8 mouse cellular contexts compared by ENCODE assay signal in genomic region chr1:86045848-86046805, GRCm38 (mm10). TPM values are rescaled to one million over a fixed set of nuclear protein-coding genes. Genes with fewer than 3 reads are reported as not detected.
DNase-seq lines count a peak whose midpoint lies in the region; ATAC-seq lines count a peak whose summit lies in the region.

Gene 2810459M11Rik, plus strand, starts transcription at chr1:86045863.

- no peaks in the 10 kb centered on the region for H3K36me3 ChIP-seq in kidney, embryonic 14.5 days (ENCODE audit: control insufficient read depth, insufficient read depth, low read length)
- no peaks in the 10 kb centered on the region for H3K36me3 ChIP-seq in forebrain, embryonic 13.5 days (ENCODE audit: poor library complexity, severe bottlenecking)
- no peaks in the 10 kb centered on the region for H3K36me3 ChIP-seq in intestine, embryonic 15.5 days
- peaks cover 3% of the 10 kb centered on the region; the same call in 1 of the 2 replicates for H3K36me3 ChIP-seq in liver, embryonic 16.5 days (ENCODE audit: control insufficient read depth, insufficient read depth)
- H3K36me3 ChIP-seq in neural tube, embryonic 14.5 days (ENCODE audit: control insufficient read depth, insufficient read depth, low read length) = no peaks in the 10 kb centered on the region

- peaks cover 48% of the 10 kb centered on the region for H3K27me3 ChIP-seq in kidney, embryonic 14.5 days (ENCODE audit: control insufficient read depth, insufficient read depth, low read length)
- peaks cover 60% of the 10 kb centered on the region for H3K27me3 ChIP-seq in forebrain, embryonic 13.5 days
- peaks cover 30% of the 10 kb centered on the region for H3K27me3 ChIP-seq in intestine, embryonic 15.5 days (replicated peaks)
- H3K27me3 ChIP-seq in liver, embryonic 16.5 days (ENCODE audit: control insufficient read depth, insufficient read depth, low read depth, low read length) = peaks cover 57% of the 10 kb centered on the region
- peaks cover 28% of the 10 kb centered on the region for H3K27me3 ChIP-seq in neural tube, embryonic 14.5 days (ENCODE audit: control insufficient read depth, insufficient read depth, low read length)

- H3K4me3 ChIP-seq in kidney, embryonic 14.5 days (ENCODE audit: low read length) = peak within 1 kb of the TSS; percentile 55
- H3K4me3 ChIP-seq in forebrain, embryonic 13.5 days = peak within 1 kb of the TSS; percentile 61
- peak within 1 kb of the TSS; percentile 62 for H3K4me3 ChIP-seq in intestine, embryonic 15.5 days (replicated peaks)
- peak within 1 kb of the TSS; percentile 61 for H3K4me3 ChIP-seq in liver, embryonic 16.5 days (ENCODE audit: low read depth, low read length)
- peak within 1 kb of the TSS; percentile 56 for H3K4me3 ChIP-seq in neural tube, embryonic 14.5 days (ENCODE audit: low read depth, low read length)

- H3K4me1 ChIP-seq in kidney, embryonic 14.5 days (ENCODE audit: control insufficient read depth, insufficient read depth, low read length) = peaks cover 6% of the 10 kb centered on the region; the same call in 1 of the 2 replicates
- H3K4me1 ChIP-seq in forebrain, embryonic 13.5 days = peaks cover 12% of the 10 kb centered on the region
- peaks cover 5% of the 10 kb centered on the region; the same call in 1 of the 2 replicates for H3K4me1 ChIP-seq in intestine, embryonic 15.5 days (replicated peaks)
- H3K4me1 ChIP-seq in liver, embryonic 16.5 days (ENCODE audit: control insufficient read depth, low read depth, low read length) = no peaks in the 10 kb centered on the region; the same call in 1 of the 2 replicates
- 0 out of 2 replicates have a peak, but pooled peaks cover 5% of the 10 kb centered on the region for H3K4me1 ChIP-seq in neural tube, embryonic 14.5 days (ENCODE audit: control insufficient read depth, insufficient read depth, low read length)

- no peak for DNase-seq in kidney, adult 8-10 months
- peak; percentile 54 for DNase-seq in adrenal gland, postnatal 25 days
- DNase-seq in c-Kit-positive CD71-positive TER-119-positive erythroid progenitor cells, embryonic 14.5 days (ENCODE audit: low spot score) = no peak

- peak within 1 kb of the TSS; percentile 61 for H3K9ac ChIP-seq in kidney, embryonic 14.5 days (ENCODE audit: low read depth, low read length)
- H3K9ac ChIP-seq in forebrain, embryonic 13.5 days = peak within 1 kb of the TSS; percentile 72
- H3K9ac ChIP-seq in intestine, embryonic 15.5 days = peak within 1 kb of the TSS; percentile 64
- H3K9ac ChIP-seq in liver, embryonic 16.5 days (ENCODE audit: low read depth, low read length) = peak within 1 kb of the TSS; percentile 61
- peak within 1 kb of the TSS; percentile 75 for H3K9ac ChIP-seq in neural tube, embryonic 14.5 days (replicated peaks; ENCODE audit: low read depth, low read length)

- WGBS in kidney, embryonic 14.5 days = under 1% methylated on average over 83 of the region's 110 CpGs
- under 1% methylated on average over 106 of the region's 110 CpGs for WGBS in forebrain, embryonic 13.5 days
- WGBS in intestine, embryonic 15.5 days = under 1% methylated on average over 102 of the region's 110 CpGs
- WGBS in liver, embryonic 16.5 days (ENCODE audit: insufficient replicate concordance) = under 1% methylated on average over 110 of the region's 110 CpGs
- WGBS in neural tube, embryonic 14.5 days = under 1% methylated on average over 93 of the region's 110 CpGs

- H3K9me3 ChIP-seq in kidney, embryonic 14.5 days (ENCODE audit: control insufficient read depth, low read length) = peaks cover 5% of the 10 kb centered on the region; the same call in 1 of the 2 replicates
- H3K9me3 ChIP-seq in forebrain, embryonic 13.5 days (replicated peaks) = peaks cover 9% of the 10 kb centered on the region; the same call in 1 of the 2 replicates
- 0 out of 2 replicates have a peak, but pooled peaks cover 5% of the 10 kb centered on the region for H3K9me3 ChIP-seq in intestine, embryonic 15.5 days
- no peaks in the 10 kb centered on the region for H3K9me3 ChIP-seq in liver, embryonic 16.5 days (replicated peaks; ENCODE audit: control insufficient read depth, low read length)
- no peaks in the 10 kb centered on the region for H3K9me3 ChIP-seq in neural tube, embryonic 14.5 days (ENCODE audit: control insufficient read depth, low read length)

- peak; percentile 82 for ATAC-seq in kidney, embryonic 14.5 days (ENCODE audit: low FRiP score, low TSS enrichment)
- ATAC-seq in forebrain, embryonic 13.5 days = peak; percentile 83
- ATAC-seq in intestine, embryonic 15.5 days = peak; percentile 81
- ATAC-seq in liver, embryonic 16.5 days (ENCODE audit: low read depth) = peak; percentile 67
- peak; percentile 85 for ATAC-seq in neural tube, embryonic 14.5 days (ENCODE audit: low read depth)

- H3K27ac ChIP-seq in kidney, embryonic 14.5 days (ENCODE audit: low read depth, low read length) = no peak within 1 kb of the TSS
- H3K27ac ChIP-seq in forebrain, embryonic 13.5 days = no peak within 1 kb of the TSS
- H3K27ac ChIP-seq in intestine, embryonic 15.5 days = no peak within 1 kb of the TSS
- H3K27ac ChIP-seq in liver, embryonic 16.5 days (ENCODE audit: low read length) = peak within 1 kb of the TSS; percentile 79
- H3K27ac ChIP-seq in neural tube, embryonic 14.5 days (ENCODE audit: low read depth, low read length) = no peak within 1 kb of the TSS; the same call in 1 of the 2 replicates

- peak within 1 kb of the TSS; percentile 90 for H3K4me2 ChIP-seq in kidney, embryonic 14.5 days (replicated peaks; ENCODE audit: low read depth, low read length)
- H3K4me2 ChIP-seq in forebrain, embryonic 13.5 days = peak within 1 kb of the TSS; percentile 91
- H3K4me2 ChIP-seq in intestine, embryonic 15.5 days (replicated peaks) = peak within 1 kb of the TSS; percentile 97
- peak within 1 kb of the TSS; percentile 53 for H3K4me2 ChIP-seq in liver, embryonic 16.5 days (ENCODE audit: low read depth, low read length)
- H3K4me2 ChIP-seq in neural tube, embryonic 14.5 days (ENCODE audit: low read depth, low read length) = peak within 1 kb of the TSS; percentile 95

RNA-seq across cellular contexts. Expression of gene 2810459M11Rik, which starts in this region (rescaled TPM):
- 0.81 and 1.7 TPM in 2 replicates for polyA plus RNA-seq in kidney, embryonic 14.5 days (2014; fragmentation: Nextera tagmentation; extraction: Ambion mirVana)
- 0.18 and 0.38 TPM in 2 replicates for total RNA-seq in adrenal gland, postnatal 25 days (2021)
- 4.1 and 4.8 TPM in 2 replicates for polyA plus RNA-seq in forebrain, embryonic 13.5 days (2015; fragmentation: Nextera tagmentation; extraction: Ambion mirVana)
- 5.2 and 6.1 TPM in 2 replicates for polyA plus RNA-seq in intestine, embryonic 15.5 days (2015; fragmentation: Nextera tagmentation; extraction: Ambion mirVana)
- polyA plus RNA-seq in liver, embryonic 16.5 days (2015; fragmentation: Nextera tagmentation; extraction: Ambion mirVana) = 19.2 and 21.6 TPM in 2 replicates
- 5.4 and 8.1 TPM in 2 replicates for polyA plus RNA-seq in neural tube, embryonic 14.5 days (2014; fragmentation: Nextera tagmentation; extraction: Ambion mirVana)

Comparison
In these comparisons a context has a peak if more than half of its experiments do, and no peak if none do; other contexts are left out.
1. Peak in DNase-seq in adrenal gland, postnatal 25 days; RNA of the gene not detected or under 1 TPM.